Mouse (Mus musculus) WW6 (cell line): ENCODE data around the gene Uba1.
"Not testable (repeated sequence)": the region's sequence is repeated elsewhere in the genome, so short reads cannot be mapped to it uniquely, and the experiment has no call there.

Experiments used
- DNase-seq: peaks from one replicate; pipeline ENCODE4 v3.0.0-alpha.2; 2013; ENCODE audit warnings: low read depth, low spot score

Uba1 gene

DNA sequence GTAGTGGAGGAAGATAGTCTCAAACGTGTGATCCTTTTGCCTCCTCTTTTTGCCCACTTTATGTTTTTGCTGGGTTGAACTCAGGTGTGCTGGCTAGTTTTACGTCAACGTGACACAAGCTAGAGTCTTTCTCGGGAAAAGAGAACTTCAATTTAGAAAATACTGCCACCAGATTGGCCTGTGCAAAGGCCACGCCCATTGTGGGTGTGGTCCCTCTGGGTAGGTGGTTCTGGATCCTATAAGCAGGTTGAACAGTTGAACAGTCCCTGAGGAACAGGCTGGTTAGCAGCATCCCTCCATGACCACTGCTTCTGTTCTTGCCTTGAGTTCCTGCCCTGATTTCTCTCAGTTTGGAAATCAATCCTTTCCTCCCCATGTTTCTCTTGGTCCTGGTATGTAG lies 70.6 kb downstream of the Uba1 start:
- DNase-seq, result no peak

DNA sequence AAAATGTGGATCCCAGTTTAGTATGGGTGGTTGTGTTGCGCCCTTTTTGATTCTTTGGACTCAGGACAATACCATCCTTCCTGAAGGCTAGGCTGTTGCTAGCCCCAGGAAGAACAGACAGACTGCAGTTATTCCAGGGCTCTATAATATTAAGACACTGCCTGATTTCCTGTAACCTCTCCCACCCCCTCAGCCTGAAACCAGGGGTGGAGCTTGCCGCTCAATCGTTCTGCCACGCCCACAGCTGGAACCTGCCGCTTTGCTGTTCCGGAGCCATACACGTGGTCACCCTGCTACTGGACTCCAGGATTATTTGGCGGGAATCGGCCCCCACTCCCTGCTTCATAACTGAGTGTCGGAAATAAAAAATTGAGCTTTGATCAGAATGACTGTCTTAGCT lies 71.9 kb downstream of the Uba1 start:
- DNase-seq, result not testable (repeated sequence)
